Mouse (Mus musculus): Measurements from ENCODE around the gene Zfhx2. TPM values are rescaled to one million over a fixed set of nuclear protein-coding genes. Genes with fewer than 3 reads are reported as not detected.

Zfhx2 gene
- polyA plus RNA-seq, 1 experiment from 2014 or later: 6.0 TPM

GRCm38 (mm10) chr14:55079214-55079970 is 12.7 kb downstream of the Zfhx2 start:
- peak overlapping the region; percentile 11; the same call in 1 of the 2 replicates for H3K4me3 ChIP-seq (ENCODE audit: low read depth, low read length)
- no peaks in the 10 kb centered on the region for H3K36me3 ChIP-seq (ENCODE audit: control insufficient read depth, insufficient read depth, low read length)
- no peak overlapping the region for H3K9ac ChIP-seq (replicated peaks; ENCODE audit: low read depth, low read length)
- no peaks in the 10 kb centered on the region for H3K27me3 ChIP-seq (ENCODE audit: control insufficient read depth, insufficient read depth, low read length)
- H3K4me2 ChIP-seq (replicated peaks; ENCODE audit: low read depth, low read length): peak overlapping the region; percentile 40
- H3K27ac ChIP-seq (ENCODE audit: low read length): no peak overlapping the region
- WGBS: 21% methylated on average over 8 of the region's 8 CpGs
- H3K4me1 ChIP-seq (ENCODE audit: control insufficient read depth, insufficient read depth, low read length): peaks cover 10% of the 10 kb centered on the region; the same call in 1 of the 2 replicates
- H3K9me3 ChIP-seq (ENCODE audit: control insufficient read depth, low read depth, low read length): no peaks in the 10 kb centered on the region
- ATAC-seq (ENCODE audit: insufficient number of reproducible peaks, insufficient read depth, low FRiP score, low read depth): peak; percentile 19; the same call in 1 of the 2 replicates

DNA sequence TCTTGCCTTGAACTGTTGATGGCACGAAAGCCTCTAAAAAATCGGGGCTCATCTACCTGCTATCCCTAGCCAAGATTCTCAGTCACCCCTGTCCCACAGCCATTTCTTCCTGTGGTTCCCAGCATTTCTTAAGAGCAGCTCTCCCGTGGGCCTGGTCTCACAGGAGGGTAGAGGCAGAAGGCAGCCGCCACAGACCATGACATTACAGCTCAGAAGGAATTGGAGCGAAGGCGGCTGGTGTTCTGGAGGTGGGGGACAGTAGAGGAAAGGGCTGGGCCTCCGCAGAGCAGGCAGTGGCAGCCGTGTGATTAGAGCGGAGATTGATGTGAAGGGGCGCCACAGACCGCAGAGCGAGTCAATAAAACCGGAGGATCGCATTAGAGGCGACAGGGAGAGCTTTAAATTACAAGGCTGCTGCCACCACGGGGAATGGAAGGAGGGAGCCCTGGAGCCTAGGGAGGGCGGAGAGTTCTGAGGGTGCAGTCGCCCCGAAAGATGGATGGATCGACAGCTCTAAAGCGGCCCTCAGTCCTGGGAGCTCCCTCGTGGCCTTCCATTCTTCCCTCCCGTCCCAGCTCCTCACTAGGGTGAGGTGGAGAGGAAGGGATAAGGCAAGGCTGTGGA is 13.6 kb downstream of the Zfhx2 start:
- Histone ChIP-seq H3K4me2 (replicated peaks; ENCODE audit: low read depth, low read length) (peak overlapping the region; percentile 40), H3K9ac (replicated peaks; ENCODE audit: low read depth, low read length) (no peak overlapping the region), H3K36me3 (ENCODE audit: control insufficient read depth, insufficient read depth, low read length) (no peaks in the 10 kb centered on the region; the same call in 1 of the 2 replicates), H3K27ac (ENCODE audit: low read length) (no peak overlapping the region), H3K4me3 (ENCODE audit: low read depth, low read length) (peak overlapping the region; percentile 11; the same call in 1 of the 2 replicates), H3K4me1 (ENCODE audit: control insufficient read depth, insufficient read depth, low read length) (peaks cover 10% of the 10 kb centered on the region; the same call in 1 of the 2 replicates), H3K9me3 (ENCODE audit: control insufficient read depth, low read depth, low read length) (no peaks in the 10 kb centered on the region), H3K27me3 (ENCODE audit: control insufficient read depth, insufficient read depth, low read length) (no peaks in the 10 kb centered on the region)
- 6% methylated on average over 23 of the region's 23 CpGs for WGBS
- peak; percentile 46; the same call in 1 of the 2 replicates for ATAC-seq (ENCODE audit: insufficient number of reproducible peaks, insufficient read depth, low FRiP score, low read depth)

- Histone ChIP-seq H3K36me3 (ENCODE audit: control insufficient read depth, insufficient read depth, low read length) (no peaks in the 10 kb centered on the region; the same call in 1 of the 2 replicates), H3K9me3 (ENCODE audit: control insufficient read depth, low read depth, low read length) (no peaks in the 10 kb centered on the region), H3K9ac (replicated peaks; ENCODE audit: low read depth, low read length) (no peak overlapping the region), H3K4me3 (ENCODE audit: low read depth, low read length) (no peak overlapping the region), H3K27ac (ENCODE audit: low read length) (no peak overlapping the region), H3K4me2 (replicated peaks; ENCODE audit: low read depth, low read length) (no peak overlapping the region), H3K27me3 (ENCODE audit: control insufficient read depth, insufficient read depth, low read length) (no peaks in the 10 kb centered on the region), H3K4me1 (ENCODE audit: control insufficient read depth, insufficient read depth, low read length) (peaks cover 10% of the 10 kb centered on the region; the same call in 1 of the 2 replicates)
- no peak for ATAC-seq (ENCODE audit: insufficient number of reproducible peaks, insufficient read depth, low FRiP score, low read depth)
- WGBS: 37% methylated on average over 15 of the region's 15 CpGs
These were observed 14.4 kb downstream of the Zfhx2 start for GRCm38 (mm10) chr14:55077481-55078365.

DNA sequence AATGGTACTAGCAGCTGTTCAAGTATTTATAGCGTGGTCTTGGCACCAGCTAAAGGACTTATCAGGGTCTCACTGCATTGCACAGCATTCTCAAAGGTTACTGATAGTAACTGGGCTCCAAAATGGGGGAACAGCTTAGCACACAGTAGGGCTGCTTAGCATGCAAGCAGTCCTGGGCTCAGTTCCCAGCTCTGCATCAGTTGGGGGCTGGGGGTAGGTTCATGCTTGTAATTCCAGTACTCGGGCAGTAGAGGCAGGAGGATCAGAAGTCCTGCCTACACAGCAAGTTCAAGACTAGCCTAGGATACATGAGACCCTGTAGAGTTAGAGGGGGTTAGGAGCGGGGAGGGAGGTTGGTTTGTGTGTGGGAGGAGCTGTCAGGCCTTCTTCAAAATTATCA is 15.2 kb downstream of the Zfhx2 start:
- Histone ChIP-seq H3K9ac (replicated peaks; ENCODE audit: low read depth, low read length) (no peak overlapping the region), H3K4me3 (ENCODE audit: low read depth, low read length) (no peak overlapping the region), H3K27me3 (ENCODE audit: control insufficient read depth, insufficient read depth, low read length) (no peaks in the 10 kb centered on the region), H3K4me1 (ENCODE audit: control insufficient read depth, insufficient read depth, low read length) (peaks cover 10% of the 10 kb centered on the region; the same call in 1 of the 2 replicates), H3K4me2 (replicated peaks; ENCODE audit: low read depth, low read length) (no peak overlapping the region), H3K27ac (ENCODE audit: low read length) (no peak overlapping the region), H3K9me3 (ENCODE audit: control insufficient read depth, low read depth, low read length) (no peaks in the 10 kb centered on the region), H3K36me3 (ENCODE audit: control insufficient read depth, insufficient read depth, low read length) (no peaks in the 10 kb centered on the region; the same call in 1 of the 2 replicates)
- WGBS: 58% methylated on average over 3 of the region's 3 CpGs
- ATAC-seq (ENCODE audit: insufficient number of reproducible peaks, insufficient read depth, low FRiP score, low read depth): no peak

GRCm38 (mm10) chr14:55076224-55076623 is 15.9 kb downstream of the Zfhx2 start:
- no peak overlapping the region for H3K27ac ChIP-seq (ENCODE audit: low read length)

GRCm38 (mm10) chr14:55074416-55074815 is 17.7 kb downstream of the Zfhx2 start:
- Histone ChIP-seq H3K27me3 (ENCODE audit: control insufficient read depth, insufficient read depth, low read length) (no peaks in the 10 kb centered on the region), H3K4me1 (ENCODE audit: control insufficient read depth, insufficient read depth, low read length) (peaks cover 12% of the 10 kb centered on the region; the same call in 1 of the 2 replicates), H3K4me3 (ENCODE audit: low read depth, low read length) (no peak overlapping the region), H3K27ac (ENCODE audit: low read length) (no peak overlapping the region), H3K36me3 (ENCODE audit: control insufficient read depth, insufficient read depth, low read length) (no peaks in the 10 kb centered on the region; the same call in 1 of the 2 replicates), H3K4me2 (replicated peaks; ENCODE audit: low read depth, low read length) (no peak overlapping the region), H3K9me3 (ENCODE audit: control insufficient read depth, low read depth, low read length) (no peaks in the 10 kb centered on the region), H3K9ac (replicated peaks; ENCODE audit: low read depth, low read length) (no peak overlapping the region)
- no peak for ATAC-seq (ENCODE audit: insufficient number of reproducible peaks, insufficient read depth, low FRiP score, low read depth)
- 92% methylated on average over 12 of the region's 12 CpGs for WGBS

More at GRCm38 (mm10) chr14:55076224-55076623, 15.9 kb downstream of the Zfhx2 start:
- Histone ChIP-seq H3K9ac (replicated peaks; ENCODE audit: low read depth, low read length) (no peak overlapping the region), H3K4me1 (ENCODE audit: control insufficient read depth, insufficient read depth, low read length) (peaks cover 12% of the 10 kb centered on the region; the same call in 1 of the 2 replicates), H3K36me3 (ENCODE audit: control insufficient read depth, insufficient read depth, low read length) (no peaks in the 10 kb centered on the region; the same call in 1 of the 2 replicates), H3K4me3 (ENCODE audit: low read depth, low read length) (no peak overlapping the region), H3K4me2 (replicated peaks; ENCODE audit: low read depth, low read length) (no peak overlapping the region), H3K27me3 (ENCODE audit: control insufficient read depth, insufficient read depth, low read length) (no peaks in the 10 kb centered on the region), H3K9me3 (ENCODE audit: control insufficient read depth, low read depth, low read length) (no peaks in the 10 kb centered on the region)
- no peak for ATAC-seq (ENCODE audit: insufficient number of reproducible peaks, insufficient read depth, low FRiP score, low read depth)
- WGBS: 42% methylated on average over 6 of the region's 6 CpGs

DNA sequence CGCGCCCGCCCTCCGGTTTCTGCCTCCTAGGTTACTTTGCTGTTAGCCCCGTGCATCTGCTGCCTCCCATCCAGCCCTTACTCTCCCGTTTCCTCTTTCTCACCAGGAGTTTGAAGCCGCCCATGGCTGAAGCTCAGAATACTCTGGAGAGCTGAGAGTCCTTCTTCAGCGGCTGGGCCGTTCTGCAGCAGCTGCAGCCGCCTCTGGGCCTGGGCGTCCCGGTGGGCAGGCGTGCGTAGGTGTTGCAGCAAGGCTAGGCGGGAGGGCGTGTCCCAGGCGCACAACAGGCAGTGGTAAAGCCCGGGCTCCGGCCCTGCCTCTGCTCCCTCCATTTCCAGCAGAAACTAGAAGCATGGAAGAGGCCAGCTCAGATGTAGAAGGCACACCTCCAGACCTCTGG is 20.4 kb downstream of the Zfhx2 start:
- no peaks in the 10 kb centered on the region; the same call in 1 of the 2 replicates for H3K36me3 ChIP-seq (ENCODE audit: control insufficient read depth, insufficient read depth, low read length)

DNA sequence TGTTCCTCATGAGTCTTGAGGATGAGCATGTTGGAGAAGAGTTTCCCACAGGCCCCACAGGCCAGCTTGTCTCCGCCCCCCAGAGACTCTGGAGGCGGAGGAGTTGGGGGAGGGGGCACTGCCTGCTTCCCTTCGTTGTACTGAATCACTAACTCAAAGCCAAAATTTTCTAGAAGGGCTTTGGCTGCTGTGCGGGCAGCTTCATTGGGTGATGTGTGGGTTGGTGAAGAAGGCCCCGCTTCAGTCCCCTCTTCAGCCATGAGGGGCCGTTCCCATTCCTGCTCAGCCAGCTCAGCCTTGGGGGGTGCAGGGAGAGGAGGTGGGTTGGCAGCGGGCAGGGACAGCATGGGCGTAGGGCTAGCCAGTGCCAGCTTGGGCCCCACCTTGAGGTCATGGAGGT is 26.1 kb downstream of the Zfhx2 start:
- ATAC-seq (ENCODE audit: insufficient number of reproducible peaks, insufficient read depth, low FRiP score, low read depth): no peak

More for the DNA sequence above, 20.4 kb downstream of the Zfhx2 start:
- Histone ChIP-seq H3K4me1 (ENCODE audit: control insufficient read depth, insufficient read depth, low read length) (peaks cover 3% of the 10 kb centered on the region; the same call in 1 of the 2 replicates), H3K27me3 (ENCODE audit: control insufficient read depth, insufficient read depth, low read length) (no peaks in the 10 kb centered on the region), H3K9ac (replicated peaks; ENCODE audit: low read depth, low read length) (no peak overlapping the region), H3K4me2 (replicated peaks; ENCODE audit: low read depth, low read length) (peak overlapping the region; percentile 16; the same call in 1 of the 2 replicates), H3K27ac (ENCODE audit: low read length) (no peak overlapping the region), H3K4me3 (ENCODE audit: low read depth, low read length) (no peak overlapping the region), H3K9me3 (ENCODE audit: control insufficient read depth, low read depth, low read length) (no peaks in the 10 kb centered on the region)
- 27% methylated on average over 19 of the region's 19 CpGs for WGBS
- ATAC-seq (ENCODE audit: insufficient number of reproducible peaks, insufficient read depth, low FRiP score, low read depth): peak; percentile 60; the same call in 1 of the 2 replicates

More for the DNA sequence above, 26.1 kb downstream of the Zfhx2 start:
- Histone ChIP-seq H3K4me1 (ENCODE audit: control insufficient read depth, insufficient read depth, low read length) (peaks cover 15% of the 10 kb centered on the region), H3K9ac (replicated peaks; ENCODE audit: low read depth, low read length) (no peak overlapping the region), H3K27me3 (ENCODE audit: control insufficient read depth, insufficient read depth, low read length) (no peaks in the 10 kb centered on the region), H3K27ac (ENCODE audit: low read length) (no peak overlapping the region), H3K9me3 (ENCODE audit: control insufficient read depth, low read depth, low read length) (no peaks in the 10 kb centered on the region), H3K36me3 (ENCODE audit: control insufficient read depth, insufficient read depth, low read length) (peaks cover 3% of the 10 kb centered on the region), H3K4me2 (replicated peaks; ENCODE audit: low read depth, low read length) (no peak overlapping the region), H3K4me3 (ENCODE audit: low read depth, low read length) (no peak overlapping the region)
- WGBS: 90% methylated on average over 8 of the region's 8 CpGs

All from stomach, embryonic 14.5 days (tissue).